Mouse (Mus musculus) liver, adult 2 months (tissue): Measurements from ENCODE around the gene Kansl1. TPM values are rescaled to one million over a fixed set of nuclear protein-coding genes. Genes with fewer than 3 reads are reported as not detected.

ENCODE experiments used
- DNase-seq: peaks from one replicate; pipeline ENCODE4 v3.0.0-alpha.2; 2011; ENCODE audit warnings: low read depth, low spot score; ENCODE audit errors: extremely low read depth
- H3K27ac ChIP-seq: fragments of 200-500 bp; replicated peaks from 2 replicates; pipeline ENCODE4 v1.5.1; 2012; ENCODE audit warnings: low read depth, mild to moderate bottlenecking, control low read depth, inconsistent platforms, low read length; ENCODE audit not compliant: insufficient read depth
- H3K27me3 ChIP-seq: fragments of 200-500 bp; 2 replicates; pipeline ENCODE4 v1.6.1; 2012; ENCODE audit warnings: mild to moderate bottlenecking, moderate library complexity, low read length, inconsistent platforms; ENCODE audit not compliant: control insufficient read depth, insufficient read depth
- H3K36me3 ChIP-seq: fragments of 200-500 bp; 2 replicates; pipeline ENCODE4 v1.6.1; 2012; ENCODE audit warnings: low read length, inconsistent platforms; ENCODE audit not compliant: control insufficient read depth, insufficient read depth
- H3K4me1 ChIP-seq: fragments of 200-500 bp; 2 replicates; pipeline ENCODE4 v1.6.1; 2011; ENCODE audit warnings: low read length; ENCODE audit not compliant: control insufficient read depth, insufficient read depth
- H3K4me3 ChIP-seq: fragments of 200-500 bp; 2 replicates; pipeline ENCODE4 v1.5.1; 2011; ENCODE audit warnings: low read depth, mild to moderate bottlenecking, control low read depth, low read length, moderate library complexity; ENCODE audit not compliant: insufficient read depth
- H3K79me2 ChIP-seq: fragments of 200-500 bp; 2 replicates; pipeline ENCODE4 v1.6.1; 2012; ENCODE audit warnings: inconsistent platforms, mild to moderate bottlenecking, low read length, moderate library complexity; ENCODE audit not compliant: control insufficient read depth, insufficient read depth
- H3K9ac ChIP-seq: fragments of 200-500 bp; 2 replicates; pipeline ENCODE4 v1.6.1; 2012; ENCODE audit warnings: low read depth, mild to moderate bottlenecking, control low read depth, inconsistent platforms, low read length
- CTCF ChIP-seq: fragments of 200-500 bp; IDR thresholded peaks from 2 replicates; pipeline ENCODE4 v1.5.1; 2011; ENCODE audit warnings: low read depth, low read length, control low read depth
- POLR2A ChIP-seq: fragments of 200-500 bp; IDR thresholded peaks from 2 replicates; pipeline ENCODE4 v1.6.1; 2011; ENCODE audit warnings: low read length, control low read depth; ENCODE audit not compliant: insufficient read depth; ENCODE audit errors: extremely low read depth
- WGBS: fragments of 180-500 bp; shearing (Covaris S2); methylation state at CpG from one replicate; pipeline ENCODE4 v1.1.7; 2018; 5-methylcytosine and 5-hydroxymethylcytosine counted together
- polyA plus RNA-seq: library from polyadenylated mRNA; depleted of rRNA; stranded (reverse); fragments of >200 nt; gene quantifications from 2 replicates; pipeline ENCODE4 v1.2.3, GENCODE M21; 2012
- total RNA-seq: library from RNA; depleted of rRNA; stranded (reverse); fragments of >200 nt; gene quantifications from 2 replicates; pipeline ENCODE4 v1.2.3, GENCODE M21; 2014

Kansl1 gene
- total and polyA plus RNA-seq, 2 experiments = 13.7 to 36.2 TPM

DNA sequence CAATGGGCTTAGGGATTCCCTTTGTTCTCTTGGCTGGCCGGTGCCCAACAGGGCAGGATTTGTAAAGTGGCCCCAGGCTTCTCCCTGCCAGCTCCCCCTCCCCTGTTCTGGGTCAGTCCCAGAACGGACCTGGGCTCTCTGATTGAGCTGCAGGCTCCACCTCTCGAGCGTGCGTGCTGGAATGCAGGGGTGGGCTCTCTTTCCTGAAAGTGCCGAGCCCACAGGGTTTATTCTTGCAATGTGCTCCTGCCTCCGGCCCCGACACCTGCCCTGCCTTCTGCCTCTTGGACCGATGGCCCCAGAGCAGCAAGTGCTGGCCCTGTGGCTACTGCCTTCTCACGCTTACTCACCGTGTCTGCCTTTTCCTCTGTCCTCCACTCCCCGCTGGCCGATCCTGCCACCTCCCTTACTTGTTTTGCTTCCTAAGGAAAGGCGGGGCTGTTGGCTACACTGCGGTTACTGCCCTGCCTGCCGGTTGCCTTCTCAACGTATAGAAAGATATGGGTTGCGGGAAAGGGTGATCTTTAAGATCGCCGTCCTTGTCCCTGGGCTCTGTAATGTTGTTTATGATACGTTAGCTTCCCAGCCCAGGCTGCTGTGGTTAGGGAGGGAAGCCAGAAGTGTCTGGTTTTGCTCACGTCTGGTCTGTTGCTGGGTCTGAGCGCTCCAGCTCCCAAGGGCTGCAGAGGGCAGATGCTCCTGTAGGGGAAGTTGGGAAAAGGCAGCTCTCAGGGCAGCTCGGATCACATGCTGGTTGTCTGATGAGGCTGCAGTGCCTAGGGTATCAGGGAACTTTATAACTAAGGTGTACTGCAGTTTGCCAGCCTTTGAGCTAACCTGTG lies 149.5 kb downstream of the Kansl1 start:
- H3K4me1 ChIP-seq = peaks cover 3% of the 10 kb centered on the region; the same call in 1 of the 2 replicates
- TF ChIP-seq POLR2A (no peak), CTCF (no peak)
- H3K79me2 ChIP-seq = no peaks in the 10 kb centered on the region
- WGBS = 14% methylated on average over 24 of the region's 24 CpGs
- no peak overlapping the region for H3K27ac ChIP-seq
- no peaks in the 10 kb centered on the region for H3K36me3 ChIP-seq
- no peak for DNase-seq
- H3K4me3 ChIP-seq = peak overlapping the region; percentile 47
- H3K27me3 ChIP-seq = no peaks in the 10 kb centered on the region
- H3K9ac ChIP-seq = peak overlapping the region; percentile 14; the same call in 1 of the 2 replicates

DNA sequence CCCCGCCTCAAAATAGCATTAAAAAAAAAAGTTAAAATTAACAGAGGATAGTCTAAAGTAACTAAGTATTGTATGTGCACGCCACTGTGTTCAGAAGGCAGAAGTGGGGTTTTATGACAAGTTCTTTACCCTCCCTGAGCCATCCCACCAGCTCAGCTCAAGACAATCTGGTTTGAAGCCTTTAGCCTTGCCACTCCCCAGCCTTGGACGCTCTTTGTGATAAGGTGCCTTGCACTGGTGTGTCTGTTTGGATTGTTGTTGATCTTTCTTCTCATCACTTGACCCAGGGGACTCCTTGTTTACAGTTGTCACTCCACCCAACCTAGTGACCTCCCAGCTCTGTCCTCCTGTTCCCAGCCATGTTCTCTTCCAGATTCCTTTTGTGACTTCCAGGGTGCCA lies 151.0 kb downstream of the Kansl1 start:
- H3K27me3 ChIP-seq = no peaks in the 10 kb centered on the region
- peaks cover 3% of the 10 kb centered on the region; the same call in 1 of the 2 replicates for H3K4me1 ChIP-seq
- no peak overlapping the region for H3K4me3 ChIP-seq
- no peaks in the 10 kb centered on the region for H3K36me3 ChIP-seq
- H3K79me2 ChIP-seq = no peaks in the 10 kb centered on the region
- TF ChIP-seq CTCF = no peak
- no peak for TF ChIP-seq POLR2A
- 70% methylated on average over 3 of the region's 3 CpGs for WGBS
- H3K27ac ChIP-seq = no peak overlapping the region
- DNase-seq = no peak
- H3K9ac ChIP-seq = no peak overlapping the region

GRCm38 (mm10) chr11:104316685-104317400 lies 151.8 kb downstream of the Kansl1 start:
- peaks cover 3% of the 10 kb centered on the region; the same call in 1 of the 2 replicates for H3K4me1 ChIP-seq
- 47% methylated on average over 16 of the region's 16 CpGs for WGBS
- H3K9ac ChIP-seq = no peak overlapping the region
- H3K27me3 ChIP-seq = no peaks in the 10 kb centered on the region
- H3K4me3 ChIP-seq = no peak overlapping the region
- peak overlapping the region; percentile 12; the same call in 1 of the 2 replicates for H3K27ac ChIP-seq
- H3K79me2 ChIP-seq = no peaks in the 10 kb centered on the region
- TF ChIP-seq CTCF (no peak), POLR2A (no peak)
- DNase-seq = peak; percentile 37
- H3K36me3 ChIP-seq = no peaks in the 10 kb centered on the region

GRCm38 (mm10) chr11:104315703-104316102 lies 153.0 kb downstream of the Kansl1 start:
- peak; percentile 66 for DNase-seq
- WGBS = 6% methylated on average over 6 of the region's 6 CpGs
- Histone ChIP-seq H3K79me2 (no peaks in the 10 kb centered on the region), H3K27ac (no peak overlapping the region), H3K4me3 (no peak overlapping the region), H3K4me1 (peaks cover 3% of the 10 kb centered on the region; the same call in 1 of the 2 replicates), H3K9ac (no peak overlapping the region), H3K36me3 (no peaks in the 10 kb centered on the region), H3K27me3 (no peaks in the 10 kb centered on the region)
- TF ChIP-seq POLR2A = no peak
- peak; percentile 95 for TF ChIP-seq CTCF

- H3K79me2 ChIP-seq = no peaks in the 10 kb centered on the region
- TF ChIP-seq CTCF (peak; percentile 66), POLR2A (no peak)
- H3K4me3 ChIP-seq = no peak overlapping the region
- DNase-seq = no peak
- no peak overlapping the region for H3K27ac ChIP-seq
- 69% methylated on average over 7 of the region's 7 CpGs for WGBS
- no peaks in the 10 kb centered on the region for H3K36me3 ChIP-seq
- peaks cover 3% of the 10 kb centered on the region; the same call in 1 of the 2 replicates for H3K4me1 ChIP-seq
- H3K27me3 ChIP-seq = 0 out of 2 replicates have a peak, but pooled peaks cover 3% of the 10 kb centered on the region
- H3K9ac ChIP-seq = no peak overlapping the region
Measured at GRCm38 (mm10) chr11:104311643-104312042, 157.0 kb downstream of the Kansl1 start.
